Mouse (Mus musculus) retina, adult 2 months (tissue): ENCODE data around the gene Tbcb.
A peak's percentile ranks its signal among the peaks of the same experiment; 100 is the strongest.
"Not testable (repeated sequence)": the region's sequence is repeated elsewhere in the genome, so short reads cannot be mapped to it uniquely, and the experiment has no call there.

Source experiments
- DNase-seq: peaks from one replicate; pipeline ENCODE4 v3.0.0-alpha.2; 2012; ENCODE audit warnings: low read depth, low spot score

The Tbcb gene

GRCm38 (mm10) chr7:30194101-30194831, 37.8 kb downstream of the Tbcb start:
- no peak for DNase-seq

GRCm38 (mm10) chr7:30193581-30194100, 38.4 kb downstream of the Tbcb start:
- peak; percentile 61 for DNase-seq

GRCm38 (mm10) chr7:30193013-30193412, 39.1 kb downstream of the Tbcb start:
- no peak for DNase-seq

- no peak for DNase-seq
Measured at GRCm38 (mm10) chr7:30192088-30192487, 40.0 kb downstream of the Tbcb start.

- DNase-seq: no peak
Measured at GRCm38 (mm10) chr7:30189116-30189491, 43.0 kb downstream of the Tbcb start.

- DNase-seq: no peak
Measured at GRCm38 (mm10) chr7:30188344-30189115, 43.5 kb downstream of the Tbcb start.

- DNase-seq: no peak
Measured at GRCm38 (mm10) chr7:30184641-30185348, 47.3 kb downstream of the Tbcb start.

GRCm38 (mm10) chr7:30183879-30184289, 48.2 kb downstream of the Tbcb start, which contains the start of gene Cox7a1:
Cox7a1 (plus strand) TSS chr7:30184144.
- no peak for DNase-seq

GRCm38 (mm10) chr7:30183189-30183588, 48.9 kb downstream of the Tbcb start:
- not testable (repeated sequence) for DNase-seq

- DNase-seq: not testable (repeated sequence)
Measured at GRCm38 (mm10) chr7:30181929-30182328, 50.1 kb downstream of the Tbcb start.

GRCm38 (mm10) chr7:30181308-30181707, 50.8 kb downstream of the Tbcb start:
- DNase-seq: peak; percentile 61

GRCm38 (mm10) chr7:30178256-30178655, 53.8 kb downstream of the Tbcb start:
- no peak for DNase-seq

GRCm38 (mm10) chr7:30176474-30176873, 55.6 kb downstream of the Tbcb start:
- DNase-seq: no peak
